Mouse (Mus musculus): ENCODE measurements around the gene Serpinb7. TPM values are rescaled to one million over a fixed set of nuclear protein-coding genes. Genes with fewer than 3 reads are reported as not detected.

Gene Serpinb7
- polyA plus RNA-seq, 1 experiment from 2014 or later = 39.4 TPM

DNA sequence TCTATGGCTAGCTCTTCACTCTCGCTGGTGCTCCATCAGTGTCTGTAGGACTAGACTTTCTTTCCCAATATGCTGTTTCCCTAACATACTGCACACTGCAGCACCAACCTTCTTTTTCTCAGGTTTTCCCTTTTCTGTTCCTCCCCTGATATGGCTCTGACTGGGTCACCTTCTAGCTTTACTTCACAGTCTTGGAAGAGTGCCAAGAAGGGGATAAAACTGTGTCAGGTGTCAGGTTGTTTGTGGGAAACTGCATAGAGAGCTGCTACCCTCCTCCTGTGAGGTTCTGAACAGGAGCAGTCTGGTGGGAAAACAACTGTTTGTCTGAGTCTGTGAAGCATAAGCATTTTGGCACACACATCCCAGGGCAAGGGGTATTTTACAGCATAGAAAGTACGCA is 30.5 kb upstream of the Serpinb7 start:
- no peak overlapping the region for H3K27ac ChIP-seq (replicated peaks)
- H3K9me3 ChIP-seq (ENCODE audit: control insufficient read depth, low read length) = no peaks in the 10 kb centered on the region
- no peak overlapping the region for H3K4me3 ChIP-seq (ENCODE audit: low read depth, low read length)
- no peaks in the 10 kb centered on the region for H3K4me1 ChIP-seq (replicated peaks; ENCODE audit: control insufficient read depth, insufficient read depth)
- ATAC-seq (ENCODE audit: low FRiP score, low TSS enrichment) (no peak), DNase-seq (ENCODE audit: low spot score) (no peak)
- no peaks in the 10 kb centered on the region for H3K27me3 ChIP-seq (ENCODE audit: control insufficient read depth, insufficient read depth, low read length)
- no peak for TF ChIP-seq CTCF (IDR thresholded peaks at IDR 0.05; ENCODE audit: low read depth)
- no peak for TF ChIP-seq EP300 (optimal IDR thresholded peaks at IDR 0.05)
- no peak overlapping the region for H3K4me2 ChIP-seq (replicated peaks; ENCODE audit: low read depth)
- no peak overlapping the region for H3K9ac ChIP-seq (ENCODE audit: low read length)
- H3K36me3 ChIP-seq (ENCODE audit: control insufficient read depth, insufficient read depth, low read length) = no peaks in the 10 kb centered on the region
- 63% methylated on average over 2 of the region's 2 CpGs for WGBS

DNA sequence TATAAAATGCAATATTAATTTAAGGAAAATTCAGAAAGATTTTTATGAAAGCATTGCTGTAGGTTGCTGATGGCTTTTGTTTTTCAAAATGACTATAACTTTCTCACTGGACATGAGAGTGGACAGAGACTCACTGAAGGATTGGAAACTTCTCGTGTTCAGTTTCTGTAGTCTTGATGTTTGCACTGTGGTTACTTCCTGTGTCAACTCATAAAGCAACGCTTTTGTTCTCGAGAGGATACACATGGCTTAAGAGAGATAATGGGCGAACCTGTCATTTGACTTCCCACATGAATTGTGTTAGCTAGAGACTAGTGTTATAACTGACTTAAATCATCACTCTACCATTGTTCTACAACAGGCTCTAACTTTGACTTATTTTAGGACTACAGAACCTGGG is 22.5 kb upstream of the Serpinb7 start:
- TF ChIP-seq CTCF (IDR thresholded peaks at IDR 0.05; ENCODE audit: low read depth) (no peak), EP300 (optimal IDR thresholded peaks at IDR 0.05) (no peak)
- H3K9me3 ChIP-seq (ENCODE audit: control insufficient read depth, low read length) = no peaks in the 10 kb centered on the region
- no peak overlapping the region for H3K27ac ChIP-seq (replicated peaks)
- H3K4me2 ChIP-seq (replicated peaks; ENCODE audit: low read depth) = no peak overlapping the region
- H3K36me3 ChIP-seq (ENCODE audit: control insufficient read depth, insufficient read depth, low read length) = no peaks in the 10 kb centered on the region
- ATAC-seq (ENCODE audit: low FRiP score, low TSS enrichment) = no peak
- H3K4me3 ChIP-seq (ENCODE audit: low read depth, low read length) = no peak overlapping the region
- H3K4me1 ChIP-seq (replicated peaks; ENCODE audit: control insufficient read depth, insufficient read depth) = no peaks in the 10 kb centered on the region
- 48% methylated on average over 4 of the region's 4 CpGs for WGBS
- H3K27me3 ChIP-seq (ENCODE audit: control insufficient read depth, insufficient read depth, low read length) = no peaks in the 10 kb centered on the region
- H3K9ac ChIP-seq (ENCODE audit: low read length) = no peak overlapping the region
- DNase-seq (ENCODE audit: low spot score) = no peak

DNA sequence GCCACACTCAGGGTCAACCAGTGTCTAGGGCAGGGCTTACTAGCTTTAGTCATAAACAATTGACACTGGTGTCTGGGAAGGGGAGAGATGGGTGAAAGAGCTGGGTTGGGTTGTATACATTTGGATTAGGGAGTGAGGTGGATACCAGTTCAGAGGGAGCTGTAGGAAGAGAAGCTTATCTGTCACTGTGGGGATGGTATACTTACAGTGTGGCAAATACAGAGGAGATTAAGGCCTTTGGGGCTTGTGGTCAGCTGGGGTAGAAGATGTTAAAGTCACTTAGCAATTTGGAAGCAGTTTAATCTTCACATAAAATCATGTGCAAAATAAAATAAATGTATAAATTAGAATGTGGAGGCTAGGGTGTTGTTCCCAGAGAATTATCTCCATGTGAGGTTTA is 21.1 kb upstream of the Serpinb7 start:
- TF ChIP-seq CTCF (IDR thresholded peaks at IDR 0.05; ENCODE audit: low read depth) = no peak
- TF ChIP-seq EP300 (optimal IDR thresholded peaks at IDR 0.05) = no peak
- H3K27ac ChIP-seq (replicated peaks) = no peak overlapping the region
- H3K4me3 ChIP-seq (ENCODE audit: low read depth, low read length) = no peak overlapping the region
- no peaks in the 10 kb centered on the region for H3K4me1 ChIP-seq (replicated peaks; ENCODE audit: control insufficient read depth, insufficient read depth)
- ATAC-seq (ENCODE audit: low FRiP score, low TSS enrichment) (no peak), DNase-seq (ENCODE audit: low spot score) (no peak)
- no peak overlapping the region for H3K4me2 ChIP-seq (replicated peaks; ENCODE audit: low read depth)
- no peaks in the 10 kb centered on the region for H3K27me3 ChIP-seq (ENCODE audit: control insufficient read depth, insufficient read depth, low read length)
- no peak overlapping the region for H3K9ac ChIP-seq (ENCODE audit: low read length)
- H3K9me3 ChIP-seq (ENCODE audit: control insufficient read depth, low read length) = no peaks in the 10 kb centered on the region
- H3K36me3 ChIP-seq (ENCODE audit: control insufficient read depth, insufficient read depth, low read length) = no peaks in the 10 kb centered on the region

DNA sequence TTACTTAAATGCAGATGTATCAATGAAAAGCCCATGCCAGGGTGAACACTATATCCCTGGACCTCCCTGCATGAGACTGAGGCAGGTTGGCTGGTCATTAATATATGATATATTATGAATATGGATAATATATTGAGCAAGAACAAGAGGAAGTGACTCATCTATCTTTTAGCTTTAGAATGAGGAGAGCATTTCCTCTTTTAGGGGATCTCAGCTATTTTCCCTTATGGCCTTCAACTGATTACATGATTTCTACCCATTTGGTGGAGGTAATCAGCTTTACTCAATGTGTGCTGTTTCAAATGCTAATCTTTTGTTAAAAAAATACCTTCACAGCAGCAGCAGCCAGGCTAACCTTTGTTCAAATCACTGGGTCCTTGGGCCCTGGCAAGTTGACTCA is 18.0 kb upstream of the Serpinb7 start:
- no peaks in the 10 kb centered on the region for H3K36me3 ChIP-seq (ENCODE audit: control insufficient read depth, insufficient read depth, low read length)
- H3K27me3 ChIP-seq (ENCODE audit: control insufficient read depth, insufficient read depth, low read length) = no peaks in the 10 kb centered on the region
- no peak overlapping the region for H3K4me2 ChIP-seq (replicated peaks; ENCODE audit: low read depth)
- no peak for ATAC-seq (ENCODE audit: low FRiP score, low TSS enrichment)
- no peaks in the 10 kb centered on the region for H3K4me1 ChIP-seq (replicated peaks; ENCODE audit: control insufficient read depth, insufficient read depth)
- H3K9ac ChIP-seq (ENCODE audit: low read length) = no peak overlapping the region
- H3K4me3 ChIP-seq (ENCODE audit: low read depth, low read length) = no peak overlapping the region
- DNase-seq (ENCODE audit: low spot score) = no peak
- H3K27ac ChIP-seq (replicated peaks) = no peak overlapping the region
- TF ChIP-seq CTCF (IDR thresholded peaks at IDR 0.05; ENCODE audit: low read depth) = no peak
- H3K9me3 ChIP-seq (ENCODE audit: control insufficient read depth, low read length) = no peaks in the 10 kb centered on the region

DNA sequence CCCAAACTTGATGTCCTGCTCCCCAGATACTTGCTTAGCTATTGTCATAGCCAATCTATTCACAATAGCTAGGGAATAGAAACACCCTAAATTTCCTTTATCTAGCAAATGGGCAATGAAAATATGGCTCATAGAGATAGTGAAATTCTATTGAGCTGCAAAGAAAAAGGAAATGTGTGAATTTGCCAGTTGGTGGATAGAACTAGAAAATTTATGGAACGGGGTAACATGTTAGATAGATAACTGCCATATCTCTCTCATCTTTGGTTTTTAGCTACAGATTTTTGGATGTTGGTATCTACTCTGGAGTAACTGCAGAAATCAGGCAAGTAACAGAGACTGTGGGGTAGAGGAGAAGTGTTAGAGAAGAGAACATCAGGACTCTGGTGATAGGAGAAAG is 17.1 kb upstream of the Serpinb7 start:
- Histone ChIP-seq H3K27ac (replicated peaks) (no peak overlapping the region), H3K27me3 (ENCODE audit: control insufficient read depth, insufficient read depth, low read length) (no peaks in the 10 kb centered on the region), H3K4me1 (replicated peaks; ENCODE audit: control insufficient read depth, insufficient read depth) (no peaks in the 10 kb centered on the region), H3K4me3 (ENCODE audit: low read depth, low read length) (no peak overlapping the region), H3K9ac (ENCODE audit: low read length) (no peak overlapping the region), H3K9me3 (ENCODE audit: control insufficient read depth, low read length) (no peaks in the 10 kb centered on the region), H3K36me3 (ENCODE audit: control insufficient read depth, insufficient read depth, low read length) (no peaks in the 10 kb centered on the region), H3K4me2 (replicated peaks; ENCODE audit: low read depth) (no peak overlapping the region)
- ATAC-seq (ENCODE audit: low FRiP score, low TSS enrichment) = no peak
- no peak for DNase-seq (ENCODE audit: low spot score)
- 89% methylated on average over 1 of the region's 1 CpGs for WGBS
- TF ChIP-seq EP300 (optimal IDR thresholded peaks at IDR 0.05) (no peak), CTCF (IDR thresholded peaks at IDR 0.05; ENCODE audit: low read depth) (no peak)

DNA sequence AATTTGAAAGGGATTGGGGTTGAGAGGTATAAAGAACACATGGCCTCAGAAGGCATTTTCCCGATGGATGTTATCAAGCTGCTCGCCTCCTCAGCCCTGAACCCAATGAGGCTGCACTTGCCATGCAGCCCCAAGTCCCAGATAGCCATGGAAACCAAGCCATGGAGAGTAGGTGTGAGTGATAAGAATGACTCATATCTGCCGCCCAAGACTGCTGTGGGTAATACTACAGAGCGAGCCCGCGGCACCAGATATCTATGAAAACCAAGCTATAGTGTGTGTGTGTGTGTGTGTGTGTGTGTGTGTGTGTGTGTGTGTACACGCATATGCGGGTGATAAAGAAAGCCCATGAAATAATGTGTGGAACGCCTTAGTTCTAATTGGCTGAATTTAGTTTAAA is 14.9 kb upstream of the Serpinb7 start:
- TF ChIP-seq EP300 (optimal IDR thresholded peaks at IDR 0.05) (no peak), CTCF (IDR thresholded peaks at IDR 0.05; ENCODE audit: low read depth) (no peak)
- H3K9ac ChIP-seq (ENCODE audit: low read length) = no peak overlapping the region
- no peak overlapping the region for H3K27ac ChIP-seq (replicated peaks)
- H3K4me1 ChIP-seq (replicated peaks; ENCODE audit: control insufficient read depth, insufficient read depth) = no peaks in the 10 kb centered on the region
- no peak overlapping the region for H3K4me2 ChIP-seq (replicated peaks; ENCODE audit: low read depth)
- no peaks in the 10 kb centered on the region for H3K27me3 ChIP-seq (ENCODE audit: control insufficient read depth, insufficient read depth, low read length)
- 87% methylated on average over 9 of the region's 9 CpGs for WGBS
- H3K36me3 ChIP-seq (ENCODE audit: control insufficient read depth, insufficient read depth, low read length) = no peaks in the 10 kb centered on the region
- no peak for ATAC-seq (ENCODE audit: low FRiP score, low TSS enrichment)
- H3K9me3 ChIP-seq (ENCODE audit: control insufficient read depth, low read length) = no peaks in the 10 kb centered on the region
- DNase-seq (ENCODE audit: low spot score) = no peak
- H3K4me3 ChIP-seq (ENCODE audit: low read depth, low read length) = no peak overlapping the region

Data from stomach, postnatal 0 days (tissue).